24 mouse cellular contexts compared by ENCODE assay signal in genomic region chr2:181266839-181267238, GRCm38 (mm10). TPM values are rescaled to one million over a fixed set of nuclear protein-coding genes. Genes with fewer than 3 reads are reported as not detected.
DNase-seq lines count a peak whose midpoint lies in the region; ATAC-seq and TF ChIP-seq lines count a peak whose summit lies in the region.
"Had no signal": no experiment of that assay in that cellular context is flagged by ENCODE, and none has a peak within 500 bp of the region (broad histone marks: within the 10 kb centered on the region; RNA-seq: fewer than 3 reads in every experiment).

No protein-coding gene starts in this region.

- WGBS in liver, adult 2 months = 28% methylated on average over 2 of the region's 2 CpGs
- WGBS in liver, embryonic 11.5 days = 91% methylated on average over 2 of the region's 2 CpGs
- 83% methylated on average over 2 of the region's 2 CpGs for WGBS in liver, postnatal 0 days (ENCODE audit: insufficient replicate concordance)

- TF ChIP-seq CTCF in liver, adult 2 months (IDR thresholded peaks at IDR 0.05; ENCODE audit: low read depth, low read length) = no peak
- no peak for TF ChIP-seq CTCF in liver, postnatal 0 days (IDR thresholded peaks at IDR 0.05; ENCODE audit: low read depth)

- H3K4me1 ChIP-seq in liver, adult 2 months (ENCODE audit: control insufficient read depth, insufficient read depth, low read length) = peaks cover 7% of the 10 kb centered on the region; the same call in 1 of the 2 replicates
- H3K4me1 ChIP-seq in liver, embryonic 11.5 days (replicated peaks; ENCODE audit: control insufficient read depth, insufficient read depth, low read length) = no peaks in the 10 kb centered on the region
- no peaks in the 10 kb centered on the region for H3K4me1 ChIP-seq in liver, postnatal 0 days (ENCODE audit: insufficient read depth)

- TF ChIP-seq EP300 in liver, postnatal 0 days (IDR thresholded peaks at IDR 0.05; ENCODE audit: low read depth) = no peak

- no peak overlapping the region for H3K4me3 ChIP-seq in liver, adult 2 months (ENCODE audit: insufficient read depth, low read depth, low read length)
- no peak overlapping the region for H3K4me3 ChIP-seq in liver, embryonic 11.5 days (ENCODE audit: low read depth, low read length)
- no peak overlapping the region for H3K4me3 ChIP-seq in liver, postnatal 0 days (ENCODE audit: low read depth, low read length)

- no peaks in the 10 kb centered on the region for H3K9me3 ChIP-seq in liver, embryonic 11.5 days (ENCODE audit: control insufficient read depth, low read length)
- H3K9me3 ChIP-seq in liver, postnatal 0 days (ENCODE audit: low read length) = no peaks in the 10 kb centered on the region
- H3K9me3 ChIP-seq: G1E had no signal

- peaks cover 40% of the 10 kb centered on the region for H3K36me3 ChIP-seq in liver, adult 2 months (ENCODE audit: control insufficient read depth, insufficient read depth, low read length)
- peaks cover 23% of the 10 kb centered on the region; the same call in 1 of the 2 replicates for H3K36me3 ChIP-seq in liver, embryonic 11.5 days (ENCODE audit: control insufficient read depth, insufficient read depth, low read length)
- H3K36me3 ChIP-seq in liver, postnatal 0 days (replicated peaks; ENCODE audit: insufficient read depth, low read length) = peaks cover 74% of the 10 kb centered on the region

- peaks cover 5% of the 10 kb centered on the region for H3K79me2 ChIP-seq in liver, adult 2 months (ENCODE audit: control insufficient read depth, insufficient read depth, low read length)

- H3K9ac ChIP-seq in liver, adult 2 months (ENCODE audit: low read depth, low read length) = no peak overlapping the region
- H3K9ac ChIP-seq in liver, embryonic 11.5 days (ENCODE audit: low read depth, low read length) = no peak overlapping the region
- H3K9ac ChIP-seq in liver, postnatal 0 days (replicated peaks) = no peak overlapping the region

- no peak overlapping the region for H3K4me2 ChIP-seq in liver, embryonic 11.5 days
- no peak overlapping the region for H3K4me2 ChIP-seq in liver, postnatal 0 days (ENCODE audit: low read depth, low read length)

- H3K27ac ChIP-seq in liver, adult 2 months (replicated peaks; ENCODE audit: insufficient read depth, low read depth, low read length) = no peak overlapping the region
- no peak overlapping the region for H3K27ac ChIP-seq in liver, embryonic 11.5 days (ENCODE audit: low read depth, low read length)
- no peak overlapping the region for H3K27ac ChIP-seq in liver, postnatal 0 days (ENCODE audit: low read depth)

- peak; percentile 22 for DNase-seq in heart, adult 11 months
- no peak for DNase-seq in heart, postnatal 14 days
- peak; percentile 94 for DNase-seq in liver, adult 2 months (ENCODE audit: extremely low read depth, low read depth, low spot score)
- no peak for DNase-seq in liver, embryonic 11.5 days (ENCODE audit: low spot score)
- DNase-seq in liver, postnatal 0 days = no peak
- DNase-seq in liver = no peak
- DNase-seq: adrenal gland, adult 2 months; adrenal gland, adult 8-10 months; adrenal gland, postnatal 10 days; adrenal gland, postnatal 14 days; adrenal gland, postnatal 25 days; adrenal gland, postnatal 36 days; B cell, adult 2 months; cerebellum, adult 11 months; cerebellum, adult 11-12 months; cerebellum, adult 18-20 months had no signal

- TF ChIP-seq POLR2A in liver, adult 2 months (IDR thresholded peaks at IDR 0.05; ENCODE audit: extremely low read depth, insufficient read depth, low read length) = no peak

- intact Hi-C loops in heart, postnatal 14 days (cut with DNase I) = no loop called here

- no peak for ATAC-seq in liver, embryonic 11.5 days (replicated peaks; ENCODE audit: low FRiP score)
- peak; percentile 60 for ATAC-seq in liver, postnatal 0 days
- ATAC-seq: activated CD4-positive, CD25-positive, alpha-beta regulatory T cell, adult 4 months; CD4-positive, CD25-positive, alpha-beta regulatory T cell, adult 4 months; Patski had no signal

- no peaks in the 10 kb centered on the region for H3K27me3 ChIP-seq in liver, adult 2 months (ENCODE audit: control insufficient read depth, insufficient read depth, low read length)
- no peaks in the 10 kb centered on the region for H3K27me3 ChIP-seq in liver, embryonic 11.5 days (replicated peaks; ENCODE audit: control insufficient read depth, insufficient read depth, low read length)
- no peaks in the 10 kb centered on the region for H3K27me3 ChIP-seq in liver, postnatal 0 days (ENCODE audit: insufficient read depth, low read length)
- H3K27me3 ChIP-seq: CH12.LX, Patski had no signal

RNA-seq across cellular contexts. Expression of gene Gmeb2, which starts 21.0 kb away (rescaled TPM):
- 10 to 100 TPM; 11.5 to 13.3 TPM for total RNA-seq in heart, postnatal 14 days (2021)
- total RNA-seq in liver, adult 2 months (2014; rRNA removed) = 7.4 and 8.8 TPM in 2 replicates
- polyA plus RNA-seq in liver, adult 2 months (2012; rRNA removed) = 10.7 and 16.1 TPM in 2 replicates
- 14.7 and 16.4 TPM in 2 replicates for polyA plus RNA-seq in liver, embryonic 11.5 days (2014; fragmentation: Nextera tagmentation; extraction: Ambion mirVana)
- 4.3 and 4.9 TPM in 2 replicates for polyA plus RNA-seq in liver, postnatal 0 days (2015; fragmentation: Nextera tagmentation; extraction: Ambion mirVana)

RNA-seq across cellular contexts. Expression of gene Helz2, which starts 25.0 kb away (rescaled TPM):
- 10 to 100 TPM; 12.8 to 12.9 TPM for total RNA-seq in heart, postnatal 14 days (2021)
- total RNA-seq in liver, adult 2 months (2014; rRNA removed) = 20.3 and 28.9 TPM in 2 replicates
- 39.6 and 65.9 TPM in 2 replicates for polyA plus RNA-seq in liver, adult 2 months (2012; rRNA removed)
- polyA plus RNA-seq in liver, embryonic 11.5 days (2014; fragmentation: Nextera tagmentation; extraction: Ambion mirVana) = 2.4 and 2.6 TPM in 2 replicates
- polyA plus RNA-seq in liver, postnatal 0 days (2015; fragmentation: Nextera tagmentation; extraction: Ambion mirVana) = 3.9 and 4.2 TPM in 2 replicates

RNA-seq across cellular contexts. Expression of gene Fndc11, which starts 47.0 kb away (rescaled TPM):
- total RNA-seq in heart, postnatal 14 days (2021) = under 1 TPM in 1 of 2 experiments, not detected in 1; 0.20 TPM
- not detected in 2 replicates for total RNA-seq in liver, adult 2 months (2014; rRNA removed)
- 0.10 and 0.12 TPM in 2 replicates for polyA plus RNA-seq in liver, adult 2 months (2012; rRNA removed)
- polyA plus RNA-seq in liver, embryonic 11.5 days (2014; fragmentation: Nextera tagmentation; extraction: Ambion mirVana) = 0.34 TPM in 1 of 2 replicates, not detected in the other
- polyA plus RNA-seq in liver, postnatal 0 days (2015; fragmentation: Nextera tagmentation; extraction: Ambion mirVana) = 0.09 TPM in 1 of 2 replicates, not detected in the other
- total RNA-seq: adrenal gland, postnatal 14 days; adrenal gland, postnatal 36 days; ES-E14; G1E; MEL had no signal
- polyA plus RNA-seq: C2C12, G1E, Patski had no signal

RNA-seq across cellular contexts. Expression of gene Stmn3, which starts 47.5 kb away (rescaled TPM):
- under 1 TPM in 1 of 2 experiments, not detected in 1; 0.24 TPM for total RNA-seq in heart, postnatal 14 days (2021)
- total RNA-seq in liver, adult 2 months (2014; rRNA removed) = 0.09 and 0.20 TPM in 2 replicates
- 0.07 TPM in 1 of 2 replicates, not detected in the other for polyA plus RNA-seq in liver, adult 2 months (2012; rRNA removed)
- polyA plus RNA-seq in liver, embryonic 11.5 days (2014; fragmentation: Nextera tagmentation; extraction: Ambion mirVana) = 0.59 and 0.74 TPM in 2 replicates
- 0.19 TPM in 1 of 2 replicates, not detected in the other for polyA plus RNA-seq in liver, postnatal 0 days (2015; fragmentation: Nextera tagmentation; extraction: Ambion mirVana)
- total RNA-seq: CH12.LX, G1E, MEL had no signal
- polyA plus RNA-seq: CD4-positive, CD25-positive, alpha-beta regulatory T cell, adult 4 months; G1E; Patski had no signal

RNA-seq across cellular contexts. Expression of gene Rtel1, which starts 52.7 kb away (rescaled TPM):
- total RNA-seq in heart, postnatal 14 days (2021) = 10 to 100 TPM; 15.8 to 18.5 TPM
- 13.5 and 13.9 TPM in 2 replicates for total RNA-seq in liver, adult 2 months (2014; rRNA removed)
- polyA plus RNA-seq in liver, adult 2 months (2012; rRNA removed) = 17.5 and 17.9 TPM in 2 replicates
- 58.8 and 66.4 TPM in 2 replicates for polyA plus RNA-seq in liver, embryonic 11.5 days (2014; fragmentation: Nextera tagmentation; extraction: Ambion mirVana)
- polyA plus RNA-seq in liver, postnatal 0 days (2015; fragmentation: Nextera tagmentation; extraction: Ambion mirVana) = 8.5 and 9.9 TPM in 2 replicates

Comparison
In these comparisons a context has a peak if more than half of its experiments do, and no peak if none do; other contexts are left out.
1. DNase-seq: peak in heart, adult 11 months (single experiment) and liver, adult 2 months (single experiment); none in heart, postnatal 14 days (0 of 2), liver, embryonic 11.5 days (single experiment), liver, postnatal 0 days (single experiment) and liver (single experiment).